Mouse (Mus musculus) liver, adult 2 months (tissue): ENCODE results near the gene Pkd1.

Experiments
- CTCF ChIP-seq: fragments of 200-500 bp; IDR thresholded peaks from 2 replicates; pipeline ENCODE4 v1.5.1; 2011; ENCODE audit warnings: low read depth, low read length, control low read depth
- POLR2A ChIP-seq: fragments of 200-500 bp; IDR thresholded peaks from 2 replicates; pipeline ENCODE4 v1.6.1; 2011; ENCODE audit warnings: low read length, control low read depth; ENCODE audit not compliant: insufficient read depth; ENCODE audit errors: extremely low read depth

GRCm38 (mm10) chr17:24548921-24549617, 565 bp upstream of the Pkd1 start:
- no peak for TF ChIP-seq POLR2A
- no peak for TF ChIP-seq CTCF
